Mouse (Mus musculus) thymus, postnatal 10 days (tissue): ENCODE data around the gene Klhl41.
"Not testable (repeated sequence)": the region's sequence is repeated elsewhere in the genome, so short reads cannot be mapped to it uniquely, and the experiment has no call there.

Experiments
- DNase-seq, 2 experiments: peaks; one replicate each; pipeline ENCODE4 v3.0.0; 2021; ENCODE audit warnings: low spot score in 2 of 2

The Klhl41 gene

DNA sequence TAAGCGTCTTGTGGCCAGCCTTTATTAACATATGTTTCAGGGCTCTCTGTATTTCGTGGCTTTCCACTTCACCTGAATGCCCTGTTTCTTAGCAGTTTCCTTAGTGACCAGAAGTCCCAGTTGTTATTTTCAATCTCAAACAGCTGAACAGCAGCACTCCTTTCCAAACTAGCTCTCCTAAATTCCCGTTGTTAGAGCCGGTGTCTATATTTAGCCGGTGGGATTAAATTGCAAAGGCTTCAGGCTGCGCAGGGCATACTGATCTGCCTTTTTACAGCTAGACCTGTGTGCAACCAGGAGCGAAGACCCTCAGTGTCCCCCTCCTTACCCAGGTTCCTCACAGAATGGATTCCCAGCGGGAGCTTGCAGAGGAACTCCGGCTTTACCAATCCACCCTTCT is at the start of gene Klhl41:
Gene Klhl41, plus strand, starts transcription at position 268 of the 400 bp plus-strand sequence.
- no peak for DNase-seq

DNA sequence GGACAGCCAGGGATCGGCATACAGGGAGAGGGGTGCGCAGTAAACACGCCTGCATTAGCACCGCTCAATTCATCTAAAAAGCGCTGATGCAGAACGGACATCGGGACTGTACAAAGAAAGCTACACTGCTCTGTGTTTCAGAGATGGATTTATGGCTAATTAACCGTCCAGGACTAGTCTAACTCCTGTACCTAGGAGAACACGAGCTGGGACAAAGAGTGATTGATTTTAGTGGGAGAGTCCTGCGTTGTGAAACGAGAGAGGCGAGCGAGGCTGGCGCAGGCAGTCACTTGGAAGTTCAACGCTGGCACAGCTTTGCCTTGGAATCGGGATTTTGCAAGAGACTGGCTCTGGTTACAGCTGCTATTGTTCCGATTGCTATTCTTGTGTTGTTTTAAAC is 40.7 kb upstream of the Klhl41 start:
- DNase-seq: no peak

DNA sequence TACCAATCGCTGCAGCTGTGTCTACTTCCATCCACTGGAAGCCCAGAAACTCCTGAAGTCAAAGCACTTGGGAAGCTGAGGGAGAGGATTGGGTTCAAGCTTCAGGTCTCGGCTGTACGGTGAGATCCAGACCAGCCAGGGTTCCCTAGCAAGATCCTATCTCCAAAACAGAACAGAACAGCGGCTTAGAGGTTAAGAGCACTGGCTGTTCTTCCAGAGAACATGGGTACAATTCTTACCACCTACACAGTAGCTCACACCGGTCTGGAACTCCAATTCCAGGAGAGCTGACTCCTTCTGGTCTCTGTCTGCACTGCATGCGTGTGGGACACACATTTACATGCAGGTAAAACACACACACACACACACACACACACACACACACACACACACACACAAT is 40.0 kb upstream of the Klhl41 start:
- no peak for DNase-seq

DNA sequence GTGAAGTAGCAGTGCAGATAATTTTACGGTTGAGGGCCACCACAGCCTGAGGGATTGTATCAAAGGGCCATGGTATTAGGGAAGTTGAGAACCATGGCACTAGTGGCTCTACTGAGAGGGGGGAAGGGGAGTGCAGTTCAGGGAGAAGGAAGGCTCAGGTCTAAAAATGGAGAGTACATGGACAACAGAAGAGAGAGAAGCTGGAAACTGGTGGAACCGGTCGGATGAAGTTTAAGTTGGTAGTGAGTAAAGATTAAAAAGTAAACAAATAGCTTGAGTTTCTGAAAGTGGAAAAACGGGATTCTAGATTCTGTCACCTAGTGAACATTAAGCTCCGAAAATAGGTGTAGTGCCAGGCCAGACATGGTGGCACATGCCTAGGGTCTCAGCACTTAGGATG is 39.1 kb upstream of the Klhl41 start:
- no peak for DNase-seq

DNA sequence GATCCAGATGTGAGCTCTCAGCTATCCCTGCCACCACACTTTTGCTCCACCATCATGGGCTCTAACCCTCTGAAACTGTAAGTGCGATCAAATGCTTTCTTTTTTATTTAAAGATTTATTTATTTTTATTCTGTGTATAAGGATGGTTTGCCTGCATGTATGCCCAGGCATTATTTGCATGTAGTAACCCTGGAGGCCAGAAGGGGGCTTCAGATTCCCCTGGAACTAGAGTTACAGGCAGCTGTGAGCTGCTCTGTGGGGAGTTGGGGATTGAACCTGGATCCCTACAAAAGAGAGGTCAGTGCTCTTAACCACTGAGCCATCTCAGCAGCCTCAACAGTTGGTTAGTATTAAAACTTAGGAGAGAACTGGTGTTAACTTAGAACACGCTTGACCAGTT is 38.5 kb upstream of the Klhl41 start:
- DNase-seq: peak in 1 of 2 experiments; percentile 37

DNA sequence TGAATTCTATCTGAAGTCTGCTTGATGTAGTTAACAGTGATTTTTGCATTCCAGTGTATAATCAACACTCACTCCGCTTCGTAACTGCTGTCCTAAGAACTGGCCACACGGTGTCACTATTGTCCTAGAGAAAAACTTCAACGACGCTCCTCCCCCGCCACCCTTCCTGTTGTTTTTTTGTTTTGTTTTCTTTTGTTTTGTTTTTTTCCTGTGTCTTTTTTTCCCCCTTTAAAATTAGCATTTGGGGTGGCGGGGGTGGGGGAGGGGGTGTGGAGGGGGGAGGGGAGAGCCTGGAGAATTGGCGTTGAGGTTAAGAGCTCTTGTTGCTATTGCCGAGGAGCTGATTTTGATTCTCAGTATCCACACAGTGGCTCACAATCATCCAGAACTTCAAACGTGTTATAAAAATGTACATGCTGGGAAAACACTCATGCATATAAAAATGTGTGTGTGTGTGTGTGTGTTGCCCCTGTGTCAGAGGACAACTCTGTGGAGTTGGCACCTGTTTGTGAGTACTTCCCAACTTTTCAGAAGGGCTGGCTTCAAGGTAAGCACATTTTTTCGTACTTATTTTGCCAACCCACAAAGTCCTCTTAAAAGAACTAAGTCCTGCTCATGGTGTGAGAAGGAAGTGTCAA is 34.7 kb upstream of the Klhl41 start:
- DNase-seq: peak; percentile 30 to 66

DNA sequence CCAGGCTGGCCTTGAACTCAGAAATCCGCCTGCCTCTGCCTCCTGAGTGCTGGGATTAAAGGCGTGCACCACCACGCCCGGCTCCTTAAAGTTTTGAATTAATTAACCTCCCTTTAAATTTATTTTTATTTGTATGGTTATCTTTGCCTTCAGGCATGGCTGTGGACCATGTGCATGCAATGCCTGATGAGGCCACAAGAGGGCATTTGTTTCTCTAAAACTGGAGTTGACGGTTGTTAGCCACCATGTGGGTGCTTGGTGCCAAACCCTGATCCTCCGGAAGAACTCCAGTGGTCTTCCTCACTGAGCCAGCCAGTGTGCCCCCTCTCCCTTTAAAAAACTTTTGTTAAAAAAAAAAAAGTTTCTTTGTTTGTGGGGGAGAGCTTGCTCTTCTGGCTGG is 34.1 kb upstream of the Klhl41 start:
- peak; percentile 56 to 75 for DNase-seq

DNA sequence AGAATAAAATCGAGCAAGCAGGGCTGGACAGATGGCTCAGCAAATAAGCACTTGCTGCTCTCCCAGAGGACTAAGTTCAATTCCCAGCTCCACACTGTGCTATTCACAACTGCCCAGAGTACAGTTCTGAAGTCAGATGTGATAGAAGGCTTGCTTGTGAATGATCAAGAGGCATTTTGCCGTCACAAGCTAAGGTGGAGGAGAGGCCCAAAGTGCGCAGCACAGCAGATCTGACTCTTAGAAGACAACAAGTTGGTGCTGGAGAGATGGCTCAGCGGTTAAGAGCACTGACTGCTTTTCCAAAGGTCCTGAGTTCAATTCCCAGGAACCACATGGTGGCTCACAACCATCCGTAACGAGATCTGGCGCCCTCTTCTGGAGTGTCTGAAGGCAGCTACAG is 31.9 kb upstream of the Klhl41 start:
- not testable (repeated sequence) for DNase-seq

DNA sequence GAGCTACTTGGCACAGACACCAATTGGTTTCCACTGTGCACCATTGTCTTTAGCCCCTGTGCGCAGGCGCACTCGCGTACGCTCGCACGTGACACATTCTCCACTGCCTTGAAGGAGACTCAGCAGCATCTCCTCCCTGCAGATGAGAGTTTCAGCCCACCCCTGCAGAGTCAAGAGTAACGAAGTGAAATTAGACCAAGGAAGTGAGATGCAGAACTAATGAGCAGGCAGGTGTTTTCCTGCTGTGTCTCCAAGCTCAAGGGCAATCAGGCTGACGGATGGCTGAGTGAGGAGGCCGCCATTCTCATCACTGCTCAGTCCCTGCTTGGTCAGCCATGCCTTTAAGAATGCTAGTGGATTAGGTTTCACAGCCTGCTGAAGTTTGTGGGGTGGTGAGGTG is 29.8 kb upstream of the Klhl41 start:
- DNase-seq: no peak

DNA sequence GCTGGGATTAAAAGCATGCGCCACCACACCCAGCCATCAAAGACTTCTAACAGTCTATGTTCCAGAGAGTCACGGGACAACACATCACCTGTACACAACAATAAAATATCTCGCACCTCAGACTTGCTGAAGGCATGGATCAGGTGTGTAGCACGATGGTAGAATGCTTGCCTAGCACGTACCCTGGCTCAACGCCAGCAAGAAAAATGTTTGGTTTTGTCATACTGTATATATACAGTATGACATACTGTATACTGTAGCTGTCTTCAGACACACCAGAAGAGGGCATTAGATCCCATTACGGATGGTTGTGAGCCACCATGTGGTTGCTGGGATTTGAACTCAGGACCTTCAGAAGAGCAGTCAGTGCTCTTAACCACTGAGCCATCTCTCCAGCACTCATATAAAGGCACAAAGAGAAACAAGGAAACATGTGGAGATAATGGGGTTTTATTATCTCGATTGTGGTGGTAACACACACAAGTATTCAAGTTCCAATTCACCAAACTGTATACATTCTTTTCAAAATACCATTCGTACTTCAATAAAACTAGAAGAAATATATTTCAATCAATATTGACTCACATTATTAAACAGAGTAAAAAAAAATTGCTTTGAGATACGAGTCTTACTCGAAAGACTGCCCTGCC is 24.8 kb upstream of the Klhl41 start:
- no peak for DNase-seq

DNA sequence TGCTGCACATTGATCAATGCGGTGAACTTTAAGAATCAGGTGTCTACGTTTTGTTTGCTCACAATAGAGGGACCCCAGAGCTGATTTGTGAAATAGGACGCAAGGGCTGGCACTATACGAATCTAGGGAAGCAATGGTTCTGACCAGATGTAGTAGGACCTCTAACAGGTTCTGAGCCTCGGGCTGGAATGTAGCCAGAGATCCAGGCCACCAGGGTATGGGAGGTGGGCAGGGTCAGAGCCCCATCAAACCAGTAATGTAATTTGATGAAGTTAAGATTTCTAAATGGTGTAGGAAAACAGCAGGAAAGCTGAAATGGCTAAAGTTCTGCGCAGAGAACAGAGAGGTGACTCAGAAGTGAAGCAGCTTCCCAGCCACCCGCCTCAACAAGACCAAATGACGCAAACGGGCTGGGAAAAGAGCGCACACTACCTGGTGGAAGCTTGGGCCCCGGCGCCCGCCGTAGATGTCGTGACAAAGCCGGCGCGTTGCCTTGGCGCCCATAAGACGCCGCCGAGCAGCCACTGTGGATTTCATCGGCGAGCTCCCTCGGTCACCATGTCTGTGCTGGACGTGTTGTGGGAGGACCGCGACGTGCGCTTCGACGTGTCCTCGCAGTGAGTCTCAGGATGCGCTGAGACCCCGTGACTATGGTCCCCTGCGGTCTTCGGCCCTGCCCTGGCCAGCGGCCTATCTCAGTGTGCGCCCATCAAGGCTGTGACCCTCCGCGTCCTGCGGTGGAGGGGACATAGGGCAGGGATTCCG is 23.0 kb upstream of the Klhl41 start, which contains the start of gene Bbs5:
Gene Bbs5, plus strand, starts transcription at position 446 of the 765 bp plus-strand sequence.
- peak; percentile 56 to 73 for DNase-seq

DNA sequence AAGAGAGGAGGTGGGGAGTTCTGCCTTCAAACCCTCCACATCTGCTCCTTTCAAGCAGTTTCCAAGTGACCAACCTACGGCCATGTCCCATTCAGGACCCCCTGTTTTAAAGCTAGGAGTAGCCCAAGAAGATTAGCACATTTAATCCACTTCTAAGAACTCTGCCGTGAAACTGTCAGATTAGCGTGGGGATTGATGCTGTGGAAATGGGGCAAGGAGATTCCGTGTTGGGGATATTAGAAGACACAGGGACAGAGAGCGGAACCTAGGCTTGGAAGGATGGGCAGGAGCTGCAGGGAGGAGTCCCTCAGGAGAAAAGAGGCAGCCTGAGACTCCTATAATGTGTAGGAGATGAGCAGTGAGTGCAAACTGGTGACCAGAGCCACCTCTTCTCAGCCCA is 20.2 kb upstream of the Klhl41 start:
- no peak for DNase-seq

DNA sequence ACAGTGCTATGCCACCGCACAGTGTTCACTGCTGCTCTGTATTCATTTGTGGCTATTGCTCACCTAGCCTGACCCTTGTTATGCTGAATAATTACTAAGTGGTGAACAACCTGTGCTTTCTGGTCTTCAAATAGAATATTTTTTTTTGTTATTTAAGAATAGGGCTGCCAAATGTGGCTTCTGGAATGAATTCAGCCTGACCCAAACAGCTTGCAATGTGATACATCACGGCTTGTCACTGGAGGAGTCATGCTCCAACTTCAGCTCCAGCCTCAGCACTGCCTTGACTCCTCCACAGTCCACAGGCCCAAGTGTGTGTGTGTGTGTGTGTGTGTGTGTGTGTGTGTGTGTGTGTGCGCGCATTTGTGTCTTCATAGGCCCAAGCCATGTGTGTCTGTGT is 10.6 kb upstream of the Klhl41 start:
- no peak for DNase-seq

DNA sequence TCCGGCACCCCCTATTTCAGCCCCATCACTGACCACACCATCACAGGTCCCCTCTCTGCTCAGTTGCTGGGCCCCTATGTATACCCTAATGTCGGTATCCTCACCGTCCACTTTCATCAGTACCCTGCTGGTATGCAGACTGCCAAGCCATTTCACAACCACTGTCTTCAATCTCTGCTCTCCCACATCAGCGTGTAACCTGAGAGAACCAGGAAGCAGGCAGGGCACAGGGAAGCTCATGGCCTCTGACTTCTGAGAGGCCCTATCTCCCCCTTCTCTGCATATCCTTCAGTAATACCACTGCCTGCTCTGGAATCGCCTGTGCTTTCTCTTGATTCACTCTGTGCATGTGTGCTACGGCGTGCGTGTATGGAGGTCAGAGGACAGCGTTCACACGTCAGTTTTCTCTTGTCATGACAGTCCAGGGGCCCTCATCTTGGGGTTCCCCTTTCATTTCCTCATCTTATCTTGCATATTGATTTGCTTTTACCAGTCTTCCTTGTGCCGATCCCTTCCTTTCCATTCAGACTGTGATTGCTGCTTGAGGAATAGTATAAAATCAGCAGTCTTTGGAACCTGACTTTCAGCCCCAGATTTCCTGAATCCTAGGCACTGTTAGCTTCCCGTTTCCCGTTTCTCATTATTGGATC is 6.0 kb upstream of the Klhl41 start:
- no peak for DNase-seq

DNA sequence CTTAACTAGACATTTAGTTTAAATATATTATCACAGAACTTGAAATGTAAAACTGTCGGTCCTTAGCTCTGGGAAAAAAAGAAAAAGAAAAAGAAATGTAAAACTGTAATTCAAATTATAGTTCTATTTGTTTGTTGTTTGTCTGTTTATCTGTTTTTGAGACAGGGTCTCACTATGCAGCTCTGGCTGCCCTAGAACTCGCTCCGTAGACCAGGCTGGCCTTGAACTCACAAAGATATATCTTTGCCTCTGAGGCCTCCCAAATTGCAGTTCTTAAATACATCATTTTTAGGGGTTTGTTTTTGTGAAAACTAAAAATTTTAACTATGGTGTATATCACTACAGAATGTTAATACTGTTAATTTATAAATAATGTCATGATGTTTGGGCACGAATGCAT is 2.3 kb upstream of the Klhl41 start:
- DNase-seq: no peak

DNA sequence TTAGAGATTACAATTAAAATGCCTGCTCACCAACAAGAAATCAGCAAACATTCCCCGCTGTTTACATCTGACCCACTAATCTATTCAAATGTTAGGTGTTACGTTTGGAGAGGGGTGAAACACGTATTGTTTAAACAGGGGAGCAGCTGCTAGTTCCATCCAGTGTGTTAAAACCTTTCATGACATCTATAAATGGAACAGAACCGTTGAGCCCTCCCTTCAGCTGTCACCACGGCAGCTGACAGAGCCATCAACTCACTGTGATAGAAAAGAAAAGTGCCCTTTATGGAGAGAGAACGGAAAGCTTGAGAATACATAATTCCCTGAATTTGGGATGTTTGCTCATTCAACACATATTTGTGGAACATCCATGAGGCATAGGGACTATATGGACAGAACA is 1.5 kb upstream of the Klhl41 start:
- DNase-seq: no peak

DNA sequence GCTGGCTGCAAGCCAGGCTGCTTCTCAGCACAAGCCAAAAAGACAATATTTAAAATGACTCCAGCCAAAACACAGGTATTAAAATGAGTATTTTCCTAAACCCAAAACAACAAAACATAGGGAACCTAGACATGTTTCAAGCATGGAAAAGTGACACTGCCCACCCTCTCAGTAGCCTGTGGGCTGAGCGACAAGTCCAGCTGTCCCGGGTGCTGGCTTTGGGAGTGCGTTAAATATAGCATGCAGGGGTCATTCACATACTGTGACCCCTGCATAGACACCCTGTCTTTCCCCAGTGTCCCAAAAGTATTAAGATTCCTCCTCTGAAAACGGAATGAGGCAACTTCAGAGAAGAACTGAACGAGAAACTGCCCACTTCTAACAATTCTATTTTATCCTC is 3.8 kb downstream of the Klhl41 start:
- no peak for DNase-seq

DNA sequence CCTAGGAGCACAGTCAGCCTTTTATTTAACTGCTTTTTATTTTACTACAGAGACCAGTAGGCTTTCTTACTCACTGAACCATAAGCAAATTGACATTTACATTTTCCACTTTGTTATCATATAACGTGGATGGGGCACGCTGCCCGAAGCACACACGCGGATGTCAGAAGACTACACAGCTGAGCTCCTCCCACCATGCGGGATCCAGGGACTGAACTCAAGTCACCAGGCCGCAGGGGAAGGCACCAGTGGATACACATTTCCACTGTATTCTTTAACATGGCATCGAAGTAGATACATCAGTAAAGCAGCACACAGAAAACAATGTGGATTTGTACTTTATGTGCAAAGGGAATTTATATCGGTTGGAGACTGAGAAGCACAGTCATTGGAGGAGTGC is 5.3 kb downstream of the Klhl41 start:
- no peak for DNase-seq

DNA sequence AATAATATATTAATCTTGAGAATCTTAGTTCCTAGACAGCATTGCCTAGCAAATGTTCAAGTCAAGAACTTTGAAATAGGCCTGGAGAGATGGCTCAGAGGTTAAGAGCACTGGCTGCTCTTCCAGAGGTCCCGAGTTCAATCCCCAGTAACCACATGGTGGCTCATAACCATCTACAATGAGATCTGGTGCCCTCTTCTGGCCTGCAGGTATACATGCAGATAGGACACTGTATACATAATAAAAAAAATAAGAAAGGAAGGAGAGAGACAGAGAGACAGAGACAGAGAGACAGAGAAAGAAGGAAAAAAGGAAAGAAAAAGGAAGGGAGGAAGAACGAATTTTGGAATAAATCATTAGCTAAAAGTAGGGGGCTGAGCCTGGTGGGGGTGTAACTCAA is 6.8 kb downstream of the Klhl41 start:
- DNase-seq: peak in 1 of 2 experiments; percentile 11

DNA sequence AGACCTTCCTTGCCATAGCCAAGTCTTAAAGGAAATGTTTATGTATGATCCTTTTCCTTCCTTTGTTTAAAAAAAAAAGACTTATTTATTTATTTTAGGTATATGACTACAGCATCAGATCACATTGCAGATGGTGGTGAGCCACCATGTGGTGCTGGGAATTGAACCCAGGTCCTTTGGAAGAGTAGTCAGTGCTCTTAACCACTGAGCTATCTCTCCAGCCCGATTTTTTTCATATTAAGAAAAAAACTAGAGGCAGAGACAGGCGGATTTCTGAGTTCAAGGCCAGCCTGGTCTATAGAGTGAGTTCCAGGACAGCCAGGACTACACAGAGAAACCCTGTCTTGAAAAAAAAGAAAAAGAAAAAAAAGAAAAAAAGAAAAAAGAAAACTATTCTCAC is 7.3 kb downstream of the Klhl41 start:
- not testable (repeated sequence) for DNase-seq

DNA sequence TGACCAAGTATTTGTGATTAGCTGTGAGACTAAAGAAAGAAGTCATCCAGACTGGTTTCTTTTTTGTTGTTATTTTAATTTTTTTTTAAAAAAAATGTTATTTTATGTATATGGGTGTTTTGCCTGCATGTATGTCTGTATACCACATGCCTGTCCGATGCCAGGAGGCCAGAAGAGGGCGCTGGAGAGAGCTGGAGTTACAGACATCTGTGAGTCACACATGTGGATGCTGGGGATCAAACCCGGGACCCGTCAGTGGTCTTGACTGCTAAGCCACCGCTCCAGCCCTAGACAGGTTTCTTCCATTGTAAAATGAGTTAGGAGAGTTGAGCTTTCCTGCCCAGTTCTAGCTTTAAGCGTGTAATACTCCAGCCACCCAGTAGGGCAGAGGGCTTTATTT is 10.1 kb downstream of the Klhl41 start:
- peak in 1 of 2 experiments; percentile 22 for DNase-seq

DNA sequence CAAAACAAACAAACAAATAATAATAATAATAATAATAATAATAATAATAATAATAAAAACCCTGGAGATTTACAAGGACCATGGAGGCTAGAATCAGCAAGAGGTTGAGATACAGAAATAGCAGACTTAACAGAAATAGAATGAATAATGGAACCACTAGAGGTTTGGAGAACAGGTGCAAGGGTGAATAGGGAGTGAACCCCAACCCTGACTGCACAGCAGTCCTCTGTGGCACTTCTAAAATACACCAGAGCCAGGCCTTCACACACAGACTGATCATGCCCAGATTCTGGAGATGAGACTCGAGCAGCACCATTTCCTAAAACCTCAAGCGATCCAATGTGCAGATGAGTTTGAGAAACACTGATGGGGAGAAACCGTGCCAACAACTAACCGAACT is 12.0 kb downstream of the Klhl41 start:
- DNase-seq: no peak
